Mouse (Mus musculus): ENCODE data around the gene Cadm4. TPM values are rescaled to one million over a fixed set of nuclear protein-coding genes. Genes with fewer than 3 reads are reported as not detected.

Cadm4 gene
- total RNA-seq, 1 experiment from 2014 or later: not detected

GRCm38 (mm10) chr7:24547534-24548036, 65.8 kb downstream of the Cadm4 start:
- no peak for ATAC-seq (replicated peaks; ENCODE audit: insufficient number of reproducible peaks, low FRiP score, low TSS enrichment, poor library complexity, severe bottlenecking)

- no peak for ATAC-seq (replicated peaks; ENCODE audit: insufficient number of reproducible peaks, low FRiP score, low TSS enrichment, poor library complexity, severe bottlenecking)
Measured at GRCm38 (mm10) chr7:24551985-24552759, 70.3 kb downstream of the Cadm4 start.

Other genes starting within 250 kb of the Cadm4 start
- 1.6 to 2.7 TPM (median 1.8 TPM) in 3 replicates for gene Zfp109, start 244.5 kb upstream of the Cadm4 start, total RNA-seq (2017)
- 0.87 to 1.5 TPM in 2 of 3 replicates, not detected in the other for gene Zfp108, start 227.2 kb upstream of the Cadm4 start, total RNA-seq (2017)
- gene Zfp93, start 211.6 kb upstream of the Cadm4 start, total RNA-seq (2017): 1.4 TPM in 1 of 3 replicates, not detected in the others
- 4.6 to 11.1 TPM (median 5.2 TPM) in 3 replicates for gene Zfp61, start 180.8 kb upstream of the Cadm4 start, total RNA-seq (2017)
- 2.4 to 4.6 TPM (median 4.5 TPM) in 3 replicates for gene Zfp94, start 165.4 kb upstream of the Cadm4 start, total RNA-seq (2017)
- gene Tescl, start 148.1 kb upstream of the Cadm4 start, total RNA-seq (2017): 2.3 TPM in 1 of 3 replicates, not detected in the others
- gene Lypd5, start 132.8 kb upstream of the Cadm4 start, total RNA-seq (2017): not detected in 3 replicates
- gene Kcnn4, start 111.8 kb upstream of the Cadm4 start, total RNA-seq (2017): 10.3 to 11.8 TPM (median 11.5 TPM) in 3 replicates
- gene Smg9, start 82.4 kb upstream of the Cadm4 start, total RNA-seq (2017): 20.1 to 30.8 TPM (median 22.6 TPM) in 3 replicates
- 1.7 TPM in 1 of 3 replicates, not detected in the others for gene Irgc1, start 29.7 kb upstream of the Cadm4 start, total RNA-seq (2017)
- 286 to 300 TPM (median 297 TPM) in 3 replicates for gene Plaur, start 19.5 kb upstream of the Cadm4 start, total RNA-seq (2017)
- 0.95 TPM in 1 of 3 replicates, not detected in the others for gene Zfp428, start 25.0 kb downstream of the Cadm4 start, total RNA-seq (2017)
- 1.1 TPM in 1 of 3 replicates, not detected in the others for gene AC161166.1, start 30.4 kb downstream of the Cadm4 start, total RNA-seq (2017)
- 2.5 to 6.9 TPM (median 2.9 TPM) in 3 replicates for gene Irgq, start 48.7 kb downstream of the Cadm4 start, total RNA-seq (2017)
- not detected in 3 replicates for gene Pinlyp, start 64.1 kb downstream of the Cadm4 start, total RNA-seq (2017)
- 18.0 to 42.4 TPM (median 29.6 TPM) in 3 replicates for gene Xrcc1, start 64.3 kb downstream of the Cadm4 start, total RNA-seq (2017)
- gene Ethe1, start 105.5 kb downstream of the Cadm4 start, total RNA-seq (2017): 4.8 to 9.7 TPM (median 7.9 TPM) in 3 replicates
- gene Zfp575, start 105.6 kb downstream of the Cadm4 start, total RNA-seq (2017): not detected in 3 replicates
- 7.5 to 10.6 TPM (median 9.6 TPM) in 3 replicates for gene Phldb3, start 128.7 kb downstream of the Cadm4 start, total RNA-seq (2017)
- gene Lypd3, start 154.5 kb downstream of the Cadm4 start, total RNA-seq (2017): not detected in 3 replicates
- not detected in 3 replicates for gene Tex101, start 194.7 kb downstream of the Cadm4 start, total RNA-seq (2017)
- not detected in 3 replicates for gene BC049730, start 227.2 kb downstream of the Cadm4 start, total RNA-seq (2017)
- not detected in 3 replicates for gene Gm4763, start 244.9 kb downstream of the Cadm4 start, total RNA-seq (2017)